Mouse (Mus musculus): ENCODE data around the gene Runx1. TPM values are rescaled to one million over a fixed set of nuclear protein-coding genes. Genes with fewer than 3 reads are reported as not detected.

The Runx1 gene
- total RNA-seq, 1 experiment from 2014 or later: 69.4 TPM

DNA sequence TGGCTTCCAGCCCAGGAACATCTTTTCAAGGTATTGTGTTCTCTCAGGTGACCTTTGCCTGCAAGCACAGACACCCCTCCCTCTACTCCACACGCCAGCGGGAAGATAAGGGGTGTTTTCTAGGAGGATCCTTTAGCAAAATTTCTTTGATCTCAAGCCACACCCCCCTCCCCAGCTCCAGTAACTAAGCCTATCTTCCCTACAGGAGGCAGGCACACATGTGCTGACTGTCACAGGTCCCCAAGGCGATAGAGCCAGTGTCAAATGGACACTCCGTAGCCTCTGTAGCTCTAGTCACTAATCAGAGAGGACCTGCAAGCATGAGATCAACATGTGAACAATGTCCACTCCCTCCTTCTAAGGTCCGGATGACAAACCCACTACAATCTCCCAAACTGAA is 259.8 kb downstream of the Runx1 start:
- no peak for ATAC-seq (ENCODE audit: extremely low read depth, insufficient number of reproducible peaks, low FRiP score, poor library complexity, severe bottlenecking)

DNA sequence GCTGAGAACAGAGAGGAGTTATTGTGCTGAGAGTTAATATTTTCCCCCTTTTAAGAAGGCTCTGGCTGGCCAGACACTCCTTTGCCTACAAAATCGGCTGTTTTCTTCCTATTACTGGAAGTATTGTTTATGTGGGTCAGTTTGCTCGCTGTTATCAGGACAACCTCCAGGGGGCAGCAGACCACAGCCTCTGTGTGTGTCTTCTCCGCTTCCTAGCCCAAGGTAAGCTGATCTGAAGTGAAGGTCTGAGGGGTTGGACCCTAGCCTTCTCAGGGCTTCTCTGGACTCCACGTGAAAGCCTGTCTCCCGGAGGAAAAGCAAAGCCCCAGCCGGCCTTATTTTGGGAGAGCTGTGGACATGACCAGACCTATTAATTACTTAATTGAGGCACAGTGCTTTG is 260.2 kb downstream of the Runx1 start:
- peak; percentile 64; the same call in 1 of the 2 replicates for ATAC-seq (ENCODE audit: extremely low read depth, insufficient number of reproducible peaks, low FRiP score, poor library complexity, severe bottlenecking)

DNA sequence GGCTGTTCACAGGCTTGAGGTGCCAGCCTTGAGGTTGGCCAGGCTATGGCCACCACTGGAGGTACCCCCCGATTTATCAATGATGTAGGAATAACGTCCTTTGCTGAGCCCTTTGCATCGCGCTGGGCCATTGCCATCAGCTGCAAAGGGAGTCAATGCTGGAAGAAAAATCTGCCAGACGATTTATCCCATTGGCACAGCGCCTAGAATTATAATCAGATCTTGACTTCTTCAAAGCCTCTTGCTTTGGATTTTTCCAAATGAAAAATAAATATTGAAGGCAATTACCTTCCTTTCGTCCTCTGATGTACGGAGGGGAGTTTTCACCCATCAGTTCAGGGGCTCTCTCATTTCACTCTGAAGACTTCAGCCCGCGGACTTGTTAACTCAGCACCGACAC is 260.7 kb downstream of the Runx1 start:
- ATAC-seq (ENCODE audit: extremely low read depth, insufficient number of reproducible peaks, low FRiP score, poor library complexity, severe bottlenecking): no peak

DNA sequence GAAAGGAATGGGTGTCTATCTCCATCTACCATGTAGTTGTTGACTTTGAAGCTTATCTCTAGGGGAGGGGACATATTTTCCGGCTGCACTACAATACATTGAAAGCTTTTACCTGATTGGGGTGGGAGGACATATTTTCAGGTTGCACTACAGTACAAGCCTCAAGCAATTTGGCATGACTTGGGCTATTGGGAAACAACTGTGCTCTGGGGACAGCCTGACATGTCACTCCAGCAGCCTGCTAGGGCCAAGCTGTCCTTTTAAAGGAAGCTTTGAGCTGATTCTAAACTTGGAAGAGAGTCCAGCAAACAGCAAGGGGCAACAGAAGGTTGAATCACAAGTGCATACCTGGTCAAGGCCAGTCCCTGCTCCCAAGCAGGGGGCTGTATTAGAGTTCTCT is 270.9 kb downstream of the Runx1 start:
- no peak for ATAC-seq (ENCODE audit: extremely low read depth, insufficient number of reproducible peaks, low FRiP score, poor library complexity, severe bottlenecking)

DNA sequence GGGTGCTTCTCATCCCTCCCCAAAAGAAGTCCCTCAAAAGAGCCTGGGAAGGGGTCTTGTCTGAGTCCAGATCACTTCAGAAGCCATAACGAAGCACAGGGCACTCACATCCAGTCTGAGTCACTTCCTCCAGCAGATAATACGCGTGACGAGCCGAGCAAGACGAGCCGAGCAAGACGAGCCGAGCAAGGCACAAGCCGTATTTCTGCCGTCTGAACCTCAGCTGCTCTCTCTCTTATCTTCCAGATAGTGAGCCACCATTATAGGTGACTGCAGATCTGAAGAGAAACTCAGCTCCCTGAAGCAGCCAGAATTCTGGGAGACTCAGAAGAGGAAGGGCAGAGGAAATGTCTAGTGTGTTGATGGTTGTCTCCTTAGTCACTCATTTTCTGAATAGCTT is 273.1 kb downstream of the Runx1 start:
- ATAC-seq (ENCODE audit: extremely low read depth, insufficient number of reproducible peaks, low FRiP score, poor library complexity, severe bottlenecking): no peak

DNA sequence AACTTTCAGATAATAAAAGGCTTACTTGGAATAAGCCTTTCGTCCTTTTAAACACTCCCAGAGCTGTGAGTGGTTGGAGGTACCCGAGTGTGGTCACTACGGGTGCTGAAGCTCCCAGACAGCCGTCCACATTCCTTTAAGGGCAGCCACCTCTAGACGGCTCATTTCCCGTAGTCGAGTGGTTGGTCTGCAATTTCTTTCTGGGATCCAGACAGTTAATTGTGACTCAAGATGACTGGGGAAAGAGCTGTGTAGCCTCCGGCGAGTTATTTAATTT is 273.9 kb downstream of the Runx1 start:
- ATAC-seq (ENCODE audit: extremely low read depth, insufficient number of reproducible peaks, low FRiP score, poor library complexity, severe bottlenecking): no peak
